Mouse (Mus musculus) neural tube, embryonic 15.5 days (tissue): ENCODE data around the gene Ep300. TPM values are rescaled to one million over a fixed set of nuclear protein-coding genes. Genes with fewer than 3 reads are reported as not detected.

Experiments
- microRNA-seq: library from miRNA; unstranded; fragments of <30 nt; microRNA quantifications from one replicate; pipeline ENCODE4, GENCODE M21; 2017
- polyA plus RNA-seq: library from polyadenylated mRNA; unstranded; fragments of >200 nt; fragmentation: Nextera tagmentation; extraction: Ambion mirVana; gene quantifications from 2 replicates; pipeline ENCODE4 v1.2.1, GENCODE M21; 2015

The Ep300 gene
- polyA plus RNA-seq, 1 experiment from 2014 or later, result 20.0 TPM

Small RNAs within 50 kb of the gene (microRNA-seq; reads per million reads assigned to microRNA genes)
- not detected for gene Gm23880

Other genes starting within 250 kb of the Ep300 start
- gene Slc25a17, start 224.5 kb upstream of the Ep300 start, polyA plus RNA-seq, result 129 and 134 TPM in 2 replicates
- 185 and 188 TPM in 2 replicates for gene St13, start 185.3 kb upstream of the Ep300 start, polyA plus RNA-seq
- 8.1 and 10.9 TPM in 2 replicates for gene Xpnpep3, start 185.2 kb upstream of the Ep300 start, polyA plus RNA-seq
- gene Dnajb7, start 177.1 kb upstream of the Ep300 start, polyA plus RNA-seq, result 1.9 and 2.3 TPM in 2 replicates
- 407 and 418 TPM in 2 replicates for gene Rbx1, start 119.1 kb upstream of the Ep300 start, polyA plus RNA-seq
- 28.0 and 28.8 TPM in 2 replicates for gene L3mbtl2, start 78.5 kb downstream of the Ep300 start, polyA plus RNA-seq
- gene Chadl, start 111.9 kb downstream of the Ep300 start, polyA plus RNA-seq, result 31.7 and 34.9 TPM in 2 replicates
- gene Zc3h7b, start 159.7 kb downstream of the Ep300 start, polyA plus RNA-seq, result 41.7 and 41.9 TPM in 2 replicates
- 127 and 128 TPM in 2 replicates for gene Rangap1, start 160.2 kb downstream of the Ep300 start, polyA plus RNA-seq
- gene Tef, start 217.1 kb downstream of the Ep300 start, polyA plus RNA-seq, result 20.5 and 21.0 TPM in 2 replicates